Mouse (Mus musculus) stomach, postnatal 0 days (tissue): ENCODE measurements around the gene Ehd3. TPM values are rescaled to one million over a fixed set of nuclear protein-coding genes. Genes with fewer than 3 reads are reported as not detected.

ENCODE experiments used
- ATAC-seq: fragments of 200-750 bp; cut with Nextera tagmentation; 2 replicates; pipeline ENCODE4 v1.8.0; 2017; ENCODE audit not compliant: low FRiP score, low TSS enrichment
- DNase-seq: peaks from one replicate; pipeline ENCODE4 v3.0.0-alpha.2; 2016; ENCODE audit warnings: low spot score
- H3K27ac ChIP-seq: fragments of 300-500 bp; sonication (generic); replicated peaks from 2 replicates; pipeline ENCODE4 v1.5.1; 2014; ENCODE audit warnings: mild to moderate bottlenecking, control low read depth
- H3K27me3 ChIP-seq: fragments of 300-500 bp; sonication (generic); 2 replicates; pipeline ENCODE4 v1.6.1; 2014; ENCODE audit warnings: low read length; ENCODE audit not compliant: control insufficient read depth, insufficient read depth
- H3K36me3 ChIP-seq: fragments of 300-500 bp; sonication (generic); 2 replicates; pipeline ENCODE4 v1.6.1; 2014; ENCODE audit warnings: low read length, mixed read lengths; ENCODE audit not compliant: control insufficient read depth, insufficient read depth
- H3K4me1 ChIP-seq: fragments of 300-500 bp; sonication (generic); replicated peaks from 2 replicates; pipeline ENCODE4 v1.6.1; 2014; ENCODE audit warnings: antibody characterized with exemption; ENCODE audit not compliant: control insufficient read depth, insufficient read depth
- H3K4me2 ChIP-seq: fragments of 300-500 bp; sonication (generic); replicated peaks from 2 replicates; pipeline ENCODE4 v1.6.1; 2014; ENCODE audit warnings: low read depth, mild to moderate bottlenecking, control low read depth, moderate library complexity
- H3K4me3 ChIP-seq: fragments of 300-500 bp; sonication (generic); 2 replicates; pipeline ENCODE4 v1.5.1; 2014; ENCODE audit warnings: low read depth, low read length, control low read depth
- H3K9ac ChIP-seq: fragments of 300-500 bp; sonication (generic); 2 replicates; pipeline ENCODE4 v1.6.1; 2014; ENCODE audit warnings: mild to moderate bottlenecking, low read length, control low read depth, mixed read lengths
- H3K9me3 ChIP-seq: fragments of 300-500 bp; sonication (generic); 2 replicates; pipeline ENCODE4 v1.6.1; 2016; ENCODE audit warnings: low read length; ENCODE audit not compliant: control insufficient read depth
- CTCF ChIP-seq: IDR thresholded peaks from 2 replicates; pipeline ENCODE4 v1.5.1; 2016; ENCODE audit warnings: antibody characterized with exemption, low read depth, mild to moderate bottlenecking, moderate library complexity
- EP300 ChIP-seq: optimal IDR thresholded peaks from 2 replicates; pipeline ENCODE3; 2016; ENCODE audit warnings: antibody characterized with exemption
- WGBS: fragments of 180-500 bp; shearing (Covaris S2); extraction: QIAGEN DNeasy Blood & Tissue Kit; methylation state at CpG from one replicate; pipeline ENCODE4 v1.1.7; 2014; 5-methylcytosine and 5-hydroxymethylcytosine counted together
- polyA plus RNA-seq: library from polyadenylated mRNA; unstranded; fragments of >200 nt; fragmentation: Nextera tagmentation; extraction: Ambion mirVana; gene quantifications from 2 replicates; pipeline ENCODE4 v1.2.1, GENCODE M21; 2015

Gene Ehd3
- polyA plus RNA-seq, 1 experiment from 2014 or later: 2.9 TPM

GRCm38 (mm10) chr17:73870956-73871605 is 67.1 kb downstream of the Ehd3 start:
- Histone ChIP-seq H3K9me3 (no peaks in the 10 kb centered on the region), H3K27ac (no peak overlapping the region), H3K4me3 (no peak overlapping the region), H3K4me2 (no peak overlapping the region), H3K4me1 (no peaks in the 10 kb centered on the region), H3K9ac (no peak overlapping the region), H3K27me3 (no peaks in the 10 kb centered on the region), H3K36me3 (no peaks in the 10 kb centered on the region)
- TF ChIP-seq EP300 (no peak), CTCF (no peak)
- ATAC-seq (no peak), DNase-seq (no peak)
- WGBS: 85% methylated on average over 14 of the region's 14 CpGs

DNA sequence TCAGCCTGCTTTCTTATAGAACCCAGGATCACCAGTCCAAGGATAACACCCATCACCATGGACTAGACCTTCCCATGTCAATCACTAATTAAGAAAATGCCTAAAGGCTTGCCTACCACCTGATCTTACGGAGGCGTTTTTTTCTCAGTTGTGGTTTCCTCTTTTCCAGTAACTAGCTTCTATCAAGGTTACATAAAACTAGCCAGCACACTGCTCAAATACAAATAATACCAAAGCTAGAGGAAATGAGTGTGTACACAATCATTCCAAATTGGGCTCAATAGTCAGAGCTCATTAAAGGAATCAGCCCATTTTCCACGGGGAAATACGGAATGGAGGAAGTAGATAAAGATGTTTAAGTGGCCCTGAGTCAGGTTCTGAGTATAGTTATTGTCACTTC is 71.3 kb downstream of the Ehd3 start:
- no peaks in the 10 kb centered on the region for H3K27me3 ChIP-seq
- no peaks in the 10 kb centered on the region for H3K4me1 ChIP-seq
- no peaks in the 10 kb centered on the region for H3K9me3 ChIP-seq
- H3K9ac ChIP-seq: no peak overlapping the region
- TF ChIP-seq EP300 (no peak), CTCF (no peak)
- H3K27ac ChIP-seq: no peak overlapping the region
- H3K36me3 ChIP-seq: no peaks in the 10 kb centered on the region
- H3K4me2 ChIP-seq: no peak overlapping the region
- no peak overlapping the region for H3K4me3 ChIP-seq
- WGBS: 79% methylated on average over 4 of the region's 4 CpGs
- no peak for ATAC-seq
- no peak for DNase-seq

DNA sequence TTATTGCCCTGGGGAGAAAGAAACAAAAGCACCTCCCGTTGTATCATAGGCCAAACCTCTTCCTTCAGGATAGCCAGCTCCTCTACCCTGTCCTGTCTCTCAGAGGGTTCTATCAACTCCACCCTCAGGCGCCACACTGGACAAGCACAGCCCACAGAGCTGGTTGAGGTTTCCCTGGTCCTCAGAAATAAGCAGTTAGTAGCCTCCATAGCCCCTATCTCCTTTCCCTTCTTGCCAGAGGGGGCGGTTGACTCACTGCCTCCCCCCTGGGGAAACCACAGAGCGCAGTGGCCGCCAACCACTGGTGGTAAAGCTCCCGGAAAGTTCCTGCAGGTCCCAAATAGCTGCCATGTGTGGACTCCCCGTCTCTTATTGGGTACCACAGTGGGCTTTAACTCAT is 71.7 kb downstream of the Ehd3 start:
- Histone ChIP-seq H3K27me3 (no peaks in the 10 kb centered on the region), H3K27ac (no peak overlapping the region), H3K9ac (no peak overlapping the region), H3K9me3 (no peaks in the 10 kb centered on the region), H3K4me1 (no peaks in the 10 kb centered on the region), H3K4me3 (no peak overlapping the region), H3K4me2 (no peak overlapping the region), H3K36me3 (no peaks in the 10 kb centered on the region)
- DNase-seq: no peak
- ATAC-seq: no peak
- WGBS: 80% methylated on average over 7 of the region's 7 CpGs
- TF ChIP-seq EP300 (no peak), CTCF (no peak)

- no peak for TF ChIP-seq CTCF
- TF ChIP-seq EP300: no peak
- Histone ChIP-seq H3K4me2 (no peak overlapping the region), H3K27ac (no peak overlapping the region), H3K4me1 (no peaks in the 10 kb centered on the region), H3K4me3 (no peak overlapping the region), H3K27me3 (no peaks in the 10 kb centered on the region), H3K9me3 (no peaks in the 10 kb centered on the region), H3K9ac (no peak overlapping the region), H3K36me3 (no peaks in the 10 kb centered on the region)
- ATAC-seq (no peak), DNase-seq (no peak)
- WGBS: 88% methylated on average over 10 of the region's 10 CpGs
Measured at GRCm38 (mm10) chr17:73879262-73879916, 75.5 kb downstream of the Ehd3 start.

DNA sequence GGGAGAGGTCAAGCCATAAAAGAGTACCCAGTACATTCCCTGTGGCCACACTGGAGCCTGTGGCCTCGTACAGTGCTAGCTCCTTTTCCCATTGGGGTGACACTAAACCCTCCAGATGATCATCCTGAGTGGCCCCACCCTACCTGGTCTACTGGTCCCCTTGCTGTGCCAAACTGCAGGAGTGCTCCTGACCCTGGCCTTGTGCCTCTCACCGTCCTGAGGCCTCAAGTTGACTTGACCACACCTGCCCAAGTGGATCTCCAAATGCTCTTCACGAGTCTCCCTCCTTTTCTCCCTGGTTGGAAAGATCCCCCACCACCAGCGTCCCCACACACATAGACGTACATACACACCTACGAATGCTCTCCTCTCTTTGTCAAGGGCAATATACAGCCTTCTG is 76.4 kb downstream of the Ehd3 start:
- Histone ChIP-seq H3K9ac (no peak overlapping the region), H3K27ac (no peak overlapping the region), H3K36me3 (no peaks in the 10 kb centered on the region), H3K27me3 (no peaks in the 10 kb centered on the region), H3K4me1 (no peaks in the 10 kb centered on the region), H3K4me2 (no peak overlapping the region), H3K4me3 (no peak overlapping the region), H3K9me3 (no peaks in the 10 kb centered on the region)
- DNase-seq (no peak), ATAC-seq (no peak)
- 75% methylated on average over 6 of the region's 6 CpGs for WGBS
- TF ChIP-seq CTCF (no peak), EP300 (no peak)

DNA sequence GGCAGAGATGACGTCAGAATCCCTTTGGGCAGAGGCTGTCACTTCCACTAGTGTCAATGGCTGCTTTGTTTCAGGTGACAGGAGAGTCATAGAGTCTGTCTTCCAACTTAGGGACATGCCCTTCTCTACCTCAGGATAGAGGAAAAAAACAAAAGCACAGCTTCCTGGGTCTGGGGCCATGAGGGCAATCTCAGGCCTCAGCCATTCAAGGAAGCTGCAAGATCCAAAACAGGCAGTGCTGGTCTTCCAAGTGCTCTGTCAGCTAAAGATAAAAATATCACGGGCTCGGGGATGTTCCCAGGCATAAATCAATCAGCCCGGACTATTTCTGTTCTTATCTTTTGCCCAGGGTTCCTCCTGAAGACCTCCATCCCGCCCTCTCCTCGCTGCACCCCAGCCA is 77.4 kb downstream of the Ehd3 start:
- H3K4me1 ChIP-seq: no peaks in the 10 kb centered on the region
- TF ChIP-seq CTCF (no peak), EP300 (no peak)
- 53% methylated on average over 6 of the region's 6 CpGs for WGBS
- H3K36me3 ChIP-seq: no peaks in the 10 kb centered on the region
- DNase-seq: no peak
- ATAC-seq: no peak
- no peak overlapping the region for H3K27ac ChIP-seq
- H3K4me2 ChIP-seq: no peak overlapping the region
- no peaks in the 10 kb centered on the region for H3K27me3 ChIP-seq
- no peaks in the 10 kb centered on the region for H3K9me3 ChIP-seq
- H3K9ac ChIP-seq: no peak overlapping the region
- H3K4me3 ChIP-seq: no peak overlapping the region

Other genes with a start within 250 kb of the Ehd3 start
- 0.07 and 0.15 TPM in 2 replicates for gene Galnt14, start 93.7 kb upstream of the Ehd3 start, polyA plus RNA-seq
- 16.4 and 18.4 TPM in 2 replicates for gene Xdh, start 146.1 kb downstream of the Ehd3 start, polyA plus RNA-seq
- not detected in 2 replicates for gene Srd5a2, start 243.8 kb downstream of the Ehd3 start, polyA plus RNA-seq